Mouse (Mus musculus) adipocyte (in vitro differentiated cells): Measurements from ENCODE around the gene Msrb3.

Source experiments
- DNase-seq: peaks from one replicate; pipeline ENCODE4 v3.0.0-alpha.2; 2016; ENCODE audit warnings: low spot score

Gene Msrb3

DNA sequence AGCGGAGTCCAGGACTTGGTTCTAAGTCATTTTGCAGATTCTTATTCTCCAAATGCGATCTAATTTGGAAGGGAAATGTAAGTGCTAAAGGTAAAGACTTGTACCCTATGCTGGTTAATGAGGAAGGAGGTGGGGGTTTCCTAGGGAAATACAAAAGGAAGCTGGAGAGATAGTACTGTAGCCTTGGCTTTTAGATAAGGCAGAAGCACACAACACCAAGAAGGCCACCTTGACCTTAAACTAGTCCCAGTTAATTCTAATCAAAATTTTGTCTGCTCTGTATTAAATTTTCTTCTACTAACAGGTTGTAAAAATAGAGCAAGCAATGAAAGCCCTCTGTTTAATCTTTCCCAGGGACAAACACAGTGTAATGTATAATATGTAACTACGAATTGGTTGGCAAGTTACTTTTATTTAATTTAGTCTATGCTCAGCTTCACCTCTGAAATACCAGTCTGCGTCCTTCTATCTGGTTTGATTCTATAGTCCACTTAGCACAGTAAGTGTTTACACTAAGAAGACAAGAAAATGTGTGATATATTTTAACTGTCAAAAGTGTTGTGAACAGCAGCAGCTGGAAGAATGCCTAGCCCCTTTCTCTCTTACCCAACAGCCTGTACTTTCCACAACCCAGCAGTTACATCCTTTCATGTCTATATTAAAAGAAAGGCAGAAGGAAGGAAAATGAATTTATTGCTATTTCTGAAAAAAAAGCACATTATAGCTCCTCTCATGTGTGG, 87.9 kb downstream of the Msrb3 start:
- peak; percentile 17 for DNase-seq

DNA sequence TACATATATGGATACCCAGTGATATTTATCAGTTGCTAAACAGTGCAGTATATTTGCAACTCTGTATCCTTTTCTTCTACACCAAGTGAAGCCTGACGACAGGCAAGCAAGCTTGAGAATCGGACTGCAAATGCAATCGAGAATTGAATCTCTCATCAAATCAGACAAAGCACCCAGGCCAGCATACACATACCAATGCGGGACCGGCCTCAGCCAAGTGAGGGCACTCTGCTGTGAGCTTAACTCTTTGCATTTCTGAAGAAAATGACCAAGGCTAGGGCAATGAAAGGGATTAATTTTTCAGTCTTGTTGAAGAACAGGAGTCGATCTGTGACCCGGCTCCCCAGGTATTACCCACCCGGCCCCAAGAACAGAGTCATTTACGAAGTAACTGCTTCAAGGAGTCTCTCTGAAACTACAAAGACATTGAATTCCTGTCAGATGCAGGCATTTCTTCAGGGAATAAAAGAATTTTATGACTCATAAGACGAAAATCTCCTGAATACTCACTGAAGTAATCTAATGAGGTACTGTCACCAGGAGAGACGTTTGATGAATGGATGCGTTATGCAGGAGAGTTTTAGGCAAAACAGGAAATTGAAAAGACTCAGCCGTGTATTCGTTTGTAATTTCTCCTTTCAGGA, 88.7 kb downstream of the Msrb3 start:
- DNase-seq = no peak

DNA sequence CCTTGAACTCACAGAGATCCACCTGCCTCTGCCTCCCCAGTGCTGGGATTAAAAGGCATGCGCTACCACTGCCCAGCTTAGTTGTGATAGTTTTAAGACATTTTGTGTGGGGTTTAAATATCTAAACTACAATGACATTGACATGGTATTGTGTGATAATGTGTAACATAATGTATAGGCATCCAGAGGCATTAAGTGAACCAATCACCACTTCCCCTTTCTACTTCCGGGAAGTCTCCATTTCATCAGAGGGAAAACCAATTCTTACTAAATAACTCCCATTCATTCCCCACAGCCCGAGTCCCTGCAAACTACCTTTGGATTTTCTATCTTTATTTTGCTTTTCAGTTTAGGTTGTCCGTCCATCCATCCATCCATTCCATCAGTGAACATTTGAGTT, 90.7 kb downstream of the Msrb3 start:
- no peak for DNase-seq

DNA sequence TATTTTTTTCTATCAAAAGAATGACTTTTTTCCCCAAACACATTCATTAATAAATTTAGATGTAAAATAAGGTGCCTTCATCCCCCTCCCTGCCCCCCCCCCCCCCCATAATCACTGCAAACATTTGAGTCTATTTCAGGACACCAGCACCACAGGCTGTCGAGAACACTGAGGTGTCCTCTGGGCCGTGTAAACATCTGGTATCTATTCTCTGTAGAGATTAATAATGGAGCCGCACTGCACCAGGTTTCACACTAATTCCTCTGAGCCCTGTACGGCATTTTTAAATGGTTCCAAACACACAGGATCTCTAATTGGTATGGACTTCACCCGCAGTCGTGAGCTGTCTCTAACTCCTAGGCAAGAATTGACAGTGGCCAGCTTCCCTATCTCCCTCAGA, 97.8 kb downstream of the Msrb3 start:
- no peak for DNase-seq

DNA sequence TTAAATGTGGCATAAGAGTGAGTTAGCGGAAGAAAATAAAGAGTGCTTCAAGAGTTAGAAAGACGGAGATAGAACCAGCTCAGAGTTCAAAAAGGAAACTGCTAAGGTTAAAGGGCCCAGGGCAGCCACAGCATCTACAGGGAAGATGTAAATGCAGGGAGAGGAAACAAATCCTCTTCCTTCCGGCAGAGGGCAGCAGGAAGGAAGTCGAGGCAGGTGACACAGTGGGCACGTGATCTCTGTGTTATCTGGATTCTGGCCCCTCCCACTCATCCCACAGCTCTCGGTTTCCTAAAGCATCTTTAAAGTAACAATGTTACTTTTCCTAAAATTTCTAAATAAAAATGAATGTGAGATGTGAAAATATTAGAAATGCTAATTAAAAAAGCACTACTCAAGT, 99.4 kb downstream of the Msrb3 start:
- DNase-seq = no peak

DNA sequence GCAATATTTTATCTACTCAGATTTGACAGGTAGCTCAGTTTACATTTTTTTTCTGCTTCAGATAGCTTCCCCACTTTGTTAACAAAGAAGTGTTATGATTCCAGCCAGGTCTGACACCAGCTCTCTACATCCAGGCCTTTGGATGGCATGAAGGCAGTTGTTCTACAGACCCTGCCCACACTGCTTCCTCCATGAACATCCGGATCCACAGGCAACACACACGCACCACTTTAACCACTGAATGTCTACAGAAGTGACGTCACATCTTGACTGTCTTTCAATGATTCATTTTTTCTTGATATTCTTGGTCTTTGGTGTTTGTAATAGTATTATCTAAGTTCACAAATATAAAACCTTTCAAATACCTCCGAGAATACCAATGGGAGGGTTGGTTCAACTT, 102.2 kb downstream of the Msrb3 start:
- DNase-seq = no peak

DNA sequence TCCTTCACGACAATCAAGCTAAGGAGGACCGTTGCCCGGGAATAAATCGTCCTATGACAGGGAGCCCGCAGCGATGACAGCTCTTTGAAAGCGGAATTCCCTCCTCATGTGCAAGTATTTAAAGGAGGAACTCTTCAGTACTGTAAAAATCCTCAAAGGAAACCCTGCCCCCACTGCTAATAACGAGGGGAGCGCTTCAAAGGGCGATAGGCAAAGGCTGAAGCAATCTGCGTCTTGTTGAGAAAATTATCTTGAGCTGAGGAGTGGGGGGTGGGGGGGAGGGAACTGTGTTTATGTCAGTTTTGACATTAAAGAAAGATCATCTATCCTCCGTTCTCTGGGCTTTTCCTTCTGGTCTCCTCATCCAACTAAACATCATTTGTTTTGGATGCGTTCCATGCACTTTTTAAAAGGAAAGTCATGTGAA, 104.5 kb downstream of the Msrb3 start:
- DNase-seq = no peak

DNA sequence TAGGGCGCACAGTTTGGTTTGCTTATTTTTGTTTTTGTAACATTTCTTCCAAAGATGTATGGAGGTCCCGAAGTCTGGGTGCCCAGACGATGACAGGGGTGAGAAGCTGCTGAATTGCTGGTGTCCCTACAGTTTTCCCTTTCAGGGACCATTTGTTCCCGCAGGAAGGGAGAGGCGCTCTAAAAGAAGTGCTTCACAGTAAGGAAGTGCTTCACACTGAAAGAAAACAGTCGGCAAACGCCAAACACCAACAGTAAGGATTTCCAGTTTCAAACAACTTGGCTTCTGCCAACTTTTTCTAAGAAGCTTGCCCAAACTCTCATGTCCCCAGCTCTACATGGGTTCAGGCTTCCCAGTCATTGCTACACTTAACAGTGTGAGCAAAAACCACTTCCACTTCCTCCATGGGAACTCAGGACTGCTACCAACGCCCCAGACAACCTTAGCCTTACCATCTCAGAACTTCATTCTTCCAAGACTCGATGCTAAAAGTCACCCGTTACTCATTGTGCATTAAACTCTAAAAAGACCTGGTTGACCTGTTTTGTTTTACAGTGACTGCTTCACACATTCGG, 106.6 kb downstream of the Msrb3 start:
- DNase-seq = no peak

DNA sequence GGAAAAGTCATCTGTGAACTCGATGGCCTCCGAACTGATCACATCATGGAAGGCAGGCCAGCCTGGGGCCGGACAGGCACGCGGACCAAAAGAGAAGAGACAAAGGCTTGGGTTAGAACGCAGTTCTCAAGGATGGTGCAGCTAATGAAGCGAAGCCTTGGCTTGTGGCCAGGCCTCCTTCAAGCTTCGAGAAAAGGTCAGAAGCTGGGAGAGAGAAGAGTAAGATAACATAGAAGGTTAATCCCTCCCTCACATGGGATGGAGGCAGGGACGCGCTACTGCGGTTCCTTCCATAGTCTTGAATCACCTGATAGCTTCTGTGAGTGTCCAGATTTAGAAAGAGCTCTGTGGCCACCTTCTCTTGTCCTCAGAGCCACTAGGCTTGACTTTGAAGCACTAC, 107.5 kb downstream of the Msrb3 start:
- DNase-seq = no peak

DNA sequence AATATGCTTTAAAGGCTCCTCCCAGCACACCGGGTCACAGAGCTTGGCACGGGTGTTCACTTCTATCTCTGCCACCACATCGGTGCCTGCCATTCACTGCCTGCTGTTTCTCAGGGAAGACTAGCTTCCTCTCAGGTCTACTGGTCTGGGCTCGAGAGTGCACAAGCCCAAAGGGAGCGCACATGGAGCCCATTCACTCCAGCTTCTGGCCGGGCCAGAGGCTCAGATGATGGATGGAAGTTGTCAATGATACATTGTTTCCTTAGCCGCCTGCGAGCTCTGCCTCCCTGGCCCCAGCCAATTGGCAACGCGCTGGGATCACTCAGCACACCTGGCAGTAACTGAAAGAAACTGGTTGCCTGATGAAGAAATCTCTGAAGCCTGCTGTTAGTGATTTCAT, 111.7 kb downstream of the Msrb3 start:
- DNase-seq = no peak

DNA sequence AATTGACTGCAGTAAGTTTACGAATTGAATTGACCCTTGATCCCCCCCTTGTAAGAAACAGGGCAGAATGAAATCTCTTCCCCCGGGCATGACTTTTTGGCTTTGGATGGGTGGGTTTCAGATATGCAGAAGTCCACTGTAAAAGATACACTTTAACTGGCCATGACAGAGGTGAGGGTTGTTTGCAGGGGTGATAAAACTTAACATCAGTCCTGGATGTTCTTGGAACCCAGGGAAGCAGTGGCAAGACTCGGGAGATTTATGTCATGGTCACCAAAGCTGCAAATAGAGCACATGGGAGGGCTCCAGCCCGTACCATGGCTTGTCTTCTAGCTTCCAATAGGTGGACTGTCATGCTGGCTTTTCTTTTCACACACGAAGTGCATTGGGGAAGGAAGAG, 114.4 kb downstream of the Msrb3 start:
- no peak for DNase-seq

DNA sequence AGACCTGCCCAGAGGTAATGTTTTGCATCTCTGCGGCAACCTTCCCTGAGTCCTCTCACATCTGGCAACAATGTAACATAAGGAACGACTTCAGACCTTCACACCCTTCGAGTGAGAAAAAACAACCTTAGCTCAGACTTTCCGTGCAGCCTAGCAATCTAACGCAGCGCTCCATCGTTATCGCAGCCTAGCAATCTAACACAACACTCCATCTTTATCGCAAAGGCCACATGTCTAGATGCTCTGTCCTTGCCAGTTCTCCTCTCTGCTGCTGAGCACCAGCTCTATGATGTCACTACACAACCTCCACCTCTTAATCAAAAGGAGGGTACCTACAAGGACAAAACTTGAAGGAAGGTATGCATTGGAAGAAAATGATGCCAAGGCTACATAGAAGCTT, 115.5 kb downstream of the Msrb3 start:
- DNase-seq = no peak

DNA sequence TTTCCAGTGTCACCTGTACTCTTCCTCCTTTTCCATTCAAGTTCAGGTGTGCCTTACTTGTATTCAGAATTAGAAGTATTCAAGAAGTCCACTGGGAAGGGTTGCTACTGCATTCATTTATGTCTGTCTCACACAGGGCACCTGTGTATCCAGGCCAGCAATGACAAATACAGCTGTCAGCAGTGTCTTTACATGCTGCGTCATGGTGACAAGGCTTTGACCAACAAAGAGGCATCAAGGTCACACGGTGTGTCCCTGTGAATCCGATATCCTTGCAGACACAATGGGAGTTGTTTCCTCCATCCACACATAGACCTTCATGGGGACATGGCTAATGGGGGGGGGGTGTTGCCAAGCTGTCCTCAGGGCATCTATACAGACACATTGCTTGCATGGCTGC, 121.4 kb downstream of the Msrb3 start:
- DNase-seq = no peak

DNA sequence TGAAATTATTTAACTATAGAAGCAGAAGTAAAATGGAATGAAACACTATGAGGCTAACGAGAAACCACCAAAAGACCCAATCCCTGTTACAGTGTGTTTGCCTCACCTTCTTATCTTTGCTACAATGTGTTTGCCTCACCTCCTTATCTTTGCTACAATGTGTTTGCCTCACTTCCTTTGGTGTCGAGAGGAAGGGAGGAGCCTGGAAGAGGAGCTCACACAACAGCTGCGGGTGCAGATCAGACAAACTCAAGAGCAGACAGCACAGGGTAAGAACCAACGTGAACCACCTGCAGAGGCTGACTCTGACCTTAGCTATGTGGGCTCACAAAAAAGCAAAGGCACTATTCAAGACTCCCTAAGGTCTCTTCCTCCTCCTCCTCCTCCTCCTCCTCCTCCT, 123.5 kb downstream of the Msrb3 start:
- DNase-seq = no peak

DNA sequence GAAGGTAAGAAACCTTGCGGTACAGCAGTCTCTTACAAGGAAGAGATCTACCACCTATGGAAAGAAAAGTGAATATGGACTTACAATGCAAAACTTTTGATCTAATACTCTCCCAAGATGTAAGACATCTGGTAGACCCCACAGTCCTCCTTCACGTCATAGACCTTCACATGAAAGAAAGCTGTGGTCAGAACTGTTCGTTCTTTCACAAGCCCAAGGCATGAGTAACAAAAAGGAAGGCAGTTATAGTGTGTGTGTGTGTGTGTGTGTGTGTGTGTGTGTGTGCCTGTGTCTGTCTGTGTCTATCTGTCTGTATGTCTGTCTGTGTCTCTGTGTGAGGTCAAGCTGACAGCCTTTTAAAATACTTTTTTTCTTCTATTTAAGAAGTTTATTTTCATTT, 131.5 kb downstream of the Msrb3 start:
- no peak for DNase-seq

DNA sequence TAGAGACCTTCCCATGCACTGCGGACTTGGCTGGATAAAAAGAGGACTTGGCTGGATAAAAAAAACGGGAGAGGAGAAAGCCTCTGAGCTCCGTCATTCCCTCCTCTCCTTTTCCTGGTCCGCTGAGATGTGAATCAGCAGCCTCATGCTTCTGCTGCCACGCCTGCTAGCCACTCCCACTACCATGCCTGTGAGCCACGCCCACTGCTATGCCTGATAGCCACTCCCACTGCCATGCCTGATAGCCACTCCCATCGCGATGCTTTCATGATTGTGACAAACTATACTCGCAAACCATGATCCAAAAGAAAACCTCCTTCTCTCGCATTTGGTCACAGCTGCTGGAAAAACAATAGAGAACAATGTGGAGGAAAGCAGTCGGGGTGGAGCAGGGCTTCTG, 133.5 kb downstream of the Msrb3 start:
- no peak for DNase-seq

DNA sequence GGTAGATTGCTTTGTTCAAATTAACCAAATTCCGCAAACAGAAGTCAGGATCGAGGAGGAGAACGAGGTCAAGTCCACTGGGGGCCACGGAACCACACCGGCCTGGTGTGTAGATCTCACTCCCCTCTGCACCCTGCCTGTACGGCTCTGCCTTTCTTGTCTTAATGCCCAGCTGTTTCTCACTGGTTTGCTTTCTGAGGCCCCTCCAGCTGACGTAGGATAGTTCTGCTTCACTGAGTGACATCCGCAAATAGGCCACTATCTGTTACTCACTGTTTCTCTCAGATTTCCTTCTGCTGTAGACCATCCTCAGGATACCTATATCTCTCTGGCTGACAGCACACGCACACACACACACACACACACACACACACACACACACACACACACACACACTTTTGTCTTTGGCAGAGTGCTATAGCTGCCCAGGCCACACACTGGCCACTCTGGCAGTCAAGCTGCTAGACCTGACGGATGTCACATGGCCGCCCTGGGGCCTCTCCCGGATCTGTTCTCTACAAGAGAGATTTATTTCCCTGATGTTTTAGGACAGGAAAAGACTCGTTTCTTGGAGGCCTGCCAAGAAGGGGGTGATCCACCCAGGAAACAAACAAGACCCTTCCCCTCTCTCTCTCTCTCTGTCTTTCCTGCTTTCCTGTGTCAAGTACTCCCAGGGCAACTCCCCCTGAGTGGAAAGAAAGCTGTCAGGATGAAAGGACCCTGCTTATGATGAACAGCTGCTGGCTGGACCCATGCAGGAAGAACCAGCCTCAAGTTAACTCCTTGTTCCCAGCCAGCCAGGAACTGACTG, 135.0 kb downstream of the Msrb3 start:
- DNase-seq = no peak

DNA sequence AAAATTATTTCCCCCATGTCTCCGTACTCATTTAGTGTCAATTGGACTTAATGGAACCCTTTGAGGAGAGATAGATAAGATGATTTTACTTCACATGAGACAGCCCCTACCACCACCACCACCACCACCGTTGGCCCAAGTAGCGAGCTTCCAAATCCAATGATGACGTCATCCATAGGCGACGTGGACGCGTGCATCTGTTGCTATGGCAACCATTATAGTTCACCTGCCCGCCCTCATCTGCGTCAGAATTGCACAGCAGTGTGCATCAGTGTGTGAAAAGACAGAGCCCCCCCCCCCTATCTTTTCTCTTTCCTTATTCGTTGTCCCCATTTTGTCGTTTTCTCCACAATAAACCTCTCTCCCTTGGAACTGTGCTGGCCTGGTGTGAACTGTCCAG, 135.9 kb downstream of the Msrb3 start:
- no peak for DNase-seq

DNA sequence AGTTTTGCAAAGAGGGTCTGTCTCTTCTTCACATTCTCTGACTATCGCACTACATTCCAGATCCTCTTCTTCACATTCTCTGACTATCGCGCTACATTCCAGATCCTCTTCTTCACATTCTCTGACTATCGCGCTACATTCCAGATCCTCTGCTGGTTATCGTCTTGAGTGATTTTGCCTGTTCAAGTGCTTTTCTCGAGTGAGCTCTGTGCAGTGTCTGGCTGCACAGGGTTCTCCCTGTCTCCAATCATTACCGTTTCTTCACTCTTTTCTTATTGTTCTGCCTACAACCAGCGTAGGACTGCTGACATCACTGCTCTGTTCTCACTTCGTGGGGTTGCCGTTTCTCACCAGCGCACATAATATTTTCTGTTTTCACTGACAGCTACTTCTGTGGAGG, 138.2 kb downstream of the Msrb3 start:
- no peak for DNase-seq

DNA sequence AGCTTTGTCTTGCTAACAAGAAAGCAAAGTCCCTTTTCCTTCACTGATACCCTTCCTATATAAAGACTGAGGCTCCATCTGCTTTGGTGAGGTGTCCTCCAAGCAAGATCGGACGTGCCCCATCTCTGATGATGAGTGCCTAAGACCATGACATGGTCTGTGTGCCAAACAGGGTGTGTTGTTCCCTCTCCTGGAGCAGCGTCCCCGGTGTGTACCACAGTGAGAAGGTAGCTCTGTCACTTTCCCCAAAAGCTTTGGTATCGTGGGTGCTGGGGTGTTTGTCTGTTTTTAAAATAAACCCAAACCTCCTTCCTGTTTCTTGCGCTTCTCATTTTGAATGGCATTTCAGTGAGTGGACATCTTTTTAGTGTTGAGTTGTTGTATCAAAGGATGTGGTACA, 139.0 kb downstream of the Msrb3 start:
- no peak for DNase-seq

DNA sequence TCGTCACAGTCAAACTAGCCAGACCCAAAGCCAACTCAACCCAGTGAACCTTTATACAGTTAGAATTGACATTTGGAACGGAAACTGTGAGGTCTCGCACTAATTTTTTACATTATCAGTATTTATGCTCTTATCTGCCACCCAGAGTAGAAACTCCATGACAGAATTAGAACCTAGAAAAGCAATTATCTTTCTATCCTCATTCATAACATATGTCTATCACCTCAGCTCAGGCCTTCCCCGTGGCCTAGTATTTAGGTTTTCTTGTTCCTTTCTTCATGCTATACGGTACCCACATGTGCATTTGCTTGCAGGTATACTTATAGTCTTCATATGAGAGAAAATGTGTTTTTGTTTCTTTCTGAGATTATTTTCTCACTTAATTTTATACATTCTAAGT, 146.4 kb downstream of the Msrb3 start:
- no peak for DNase-seq

DNA sequence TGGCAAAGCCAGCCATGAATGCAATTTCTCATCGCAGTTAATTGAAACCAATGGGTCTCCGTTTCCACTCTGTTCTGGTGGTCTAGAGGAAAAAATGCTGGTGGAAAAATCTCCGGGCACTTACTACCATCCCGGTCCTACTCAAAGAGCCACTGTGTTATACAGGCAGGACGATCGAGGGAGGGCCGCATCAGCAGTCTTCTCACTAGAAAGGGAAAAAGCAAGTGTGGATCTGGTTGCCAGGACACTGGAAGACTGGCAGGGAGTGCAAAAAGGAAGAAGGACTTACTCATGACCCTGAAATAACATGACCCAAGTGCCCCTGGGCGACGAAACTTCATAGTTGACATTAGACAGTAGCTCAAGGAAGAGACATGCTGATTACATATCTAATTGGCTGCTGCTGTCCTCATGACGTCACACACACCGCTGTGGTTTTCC, 147.1 kb downstream of the Msrb3 start:
- no peak for DNase-seq

DNA sequence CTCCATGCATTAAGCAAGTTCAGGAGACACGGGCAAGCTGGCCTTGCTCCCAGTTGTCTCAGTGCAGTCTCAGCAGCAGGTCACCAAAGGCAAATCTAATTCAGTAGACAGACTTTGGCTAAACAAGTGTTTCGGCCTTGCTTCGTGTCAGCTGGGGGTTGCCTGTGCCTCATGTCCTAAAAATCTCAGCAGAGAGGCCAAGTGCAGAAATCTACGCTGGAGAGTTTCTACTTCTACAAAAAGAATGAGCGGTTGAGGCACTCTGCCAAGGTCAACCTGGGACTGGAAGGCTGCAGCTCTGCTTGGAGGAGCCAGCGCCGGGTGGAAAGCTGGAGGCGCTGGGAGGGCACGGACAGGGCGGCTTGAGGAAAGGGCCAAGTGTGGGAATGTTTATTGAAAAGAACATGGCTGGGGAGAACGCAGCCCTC, 147.6 kb downstream of the Msrb3 start:
- peak; percentile 87 for DNase-seq
